Mouse (Mus musculus): ENCODE measurements around the gene Insl3. TPM values are rescaled to one million over a fixed set of nuclear protein-coding genes. Genes with fewer than 3 reads are reported as not detected.
"Not testable (repeated sequence)": the region's sequence is repeated elsewhere in the genome, so short reads cannot be mapped to it uniquely, and the experiment has no call there.

The Insl3 gene
- polyA plus RNA-seq, 1 experiment from 2014 or later = 1.7 TPM

DNA sequence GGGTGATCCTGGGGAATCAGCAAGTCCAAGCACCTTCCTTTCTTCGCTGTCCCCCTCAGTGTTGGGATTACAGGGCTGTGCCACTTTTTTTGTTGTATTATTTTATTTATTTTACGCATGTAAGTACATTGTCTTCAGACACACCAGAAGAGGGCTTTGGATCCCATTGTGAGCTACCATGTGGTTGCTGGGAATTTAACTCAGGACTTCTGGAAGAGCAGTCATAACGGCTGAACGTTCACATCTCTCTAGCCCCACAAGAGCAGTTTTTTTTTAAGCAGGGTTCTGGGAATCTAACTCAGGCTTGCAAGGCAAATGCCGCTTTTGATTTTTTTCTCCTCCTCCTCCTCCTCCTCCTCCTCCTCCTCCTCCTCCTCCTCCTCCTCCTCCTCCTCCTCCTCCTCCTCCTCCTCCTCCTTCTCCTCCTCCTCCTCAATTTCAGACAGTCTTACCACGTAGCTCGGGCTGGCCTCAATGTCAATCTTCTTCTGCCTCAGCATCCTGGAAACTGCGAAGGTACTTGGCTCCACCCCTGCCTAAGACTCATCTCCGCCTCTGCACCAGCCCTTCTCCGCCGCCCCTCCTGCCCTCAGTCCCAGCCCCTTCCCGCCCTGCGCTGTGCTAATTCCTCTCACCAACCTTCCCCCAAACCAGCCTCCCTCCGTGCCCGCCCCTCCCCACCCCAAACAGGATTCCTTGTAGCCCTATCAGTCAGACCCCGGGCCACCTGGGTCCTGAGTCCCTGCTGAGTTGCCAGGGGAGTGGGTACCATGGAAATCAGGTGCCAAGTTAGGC is 40.0 kb downstream of the Insl3 start:
- 3% methylated on average over 15 of the region's 16 CpGs for WGBS
- H3K9ac ChIP-seq = no peak overlapping the region
- no peak for ATAC-seq (replicated peaks; ENCODE audit: insufficient number of reproducible peaks, insufficient read depth, low FRiP score, low read depth)
- no peaks in the 10 kb centered on the region for H3K36me3 ChIP-seq
- peak overlapping the region; percentile 28 for H3K4me3 ChIP-seq
- H3K4me1 ChIP-seq (replicated peaks) = peaks cover 18% of the 10 kb centered on the region
- H3K27me3 ChIP-seq = peaks cover 48% of the 10 kb centered on the region
- H3K4me2 ChIP-seq = peak overlapping the region; percentile 58
- H3K27ac ChIP-seq = no peak overlapping the region
- H3K9me3 ChIP-seq (replicated peaks) = no peaks in the 10 kb centered on the region

GRCm38 (mm10) chr8:71731652-71732230 is 42.7 kb downstream of the Insl3 start:
- peaks cover 10% of the 10 kb centered on the region for H3K4me1 ChIP-seq (replicated peaks)
- H3K27ac ChIP-seq = no peak overlapping the region
- 36% methylated on average over 3 of the region's 3 CpGs for WGBS
- H3K9me3 ChIP-seq (replicated peaks) = no peaks in the 10 kb centered on the region
- peaks cover 25% of the 10 kb centered on the region for H3K27me3 ChIP-seq
- H3K4me2 ChIP-seq = no peak overlapping the region
- H3K36me3 ChIP-seq = no peaks in the 10 kb centered on the region
- H3K9ac ChIP-seq = no peak overlapping the region
- ATAC-seq (replicated peaks; ENCODE audit: insufficient number of reproducible peaks, insufficient read depth, low FRiP score, low read depth) = no peak; the same call in 1 of the 2 replicates
- no peak overlapping the region for H3K4me3 ChIP-seq

GRCm38 (mm10) chr8:71738316-71738715 is 49.3 kb downstream of the Insl3 start:
- not testable (repeated sequence) for H3K9ac ChIP-seq; H3K9me3 ChIP-seq (replicated peaks); ATAC-seq (replicated peaks; ENCODE audit: insufficient number of reproducible peaks, insufficient read depth, low FRiP score, low read depth); H3K27me3 ChIP-seq; H3K4me1 ChIP-seq (replicated peaks); H3K4me3 ChIP-seq; H3K36me3 ChIP-seq; H3K27ac ChIP-seq; H3K4me2 ChIP-seq

Other genes with a start within 250 kb of the Insl3 start
- gene Abhd8, start 225.6 kb upstream of the Insl3 start, polyA plus RNA-seq (2015; fragmentation: Nextera tagmentation; extraction: Ambion mirVana) = 34.6 and 45.0 TPM in 2 replicates
- 149 and 188 TPM in 2 replicates for gene Mrpl34, start 224.3 kb upstream of the Insl3 start, polyA plus RNA-seq (2015; fragmentation: Nextera tagmentation; extraction: Ambion mirVana)
- 68.4 and 84.1 TPM in 2 replicates for gene Dda1, start 220.0 kb upstream of the Insl3 start, polyA plus RNA-seq (2015; fragmentation: Nextera tagmentation; extraction: Ambion mirVana)
- 0.81 and 1.9 TPM in 2 replicates for gene Ano8, start 203.3 kb upstream of the Insl3 start, polyA plus RNA-seq (2015; fragmentation: Nextera tagmentation; extraction: Ambion mirVana)
- gene Gtpbp3, start 201.1 kb upstream of the Insl3 start, polyA plus RNA-seq (2015; fragmentation: Nextera tagmentation; extraction: Ambion mirVana) = 10.5 and 11.8 TPM in 2 replicates
- gene Plvap, start 177.5 kb upstream of the Insl3 start, polyA plus RNA-seq (2015; fragmentation: Nextera tagmentation; extraction: Ambion mirVana) = 87.2 and 113 TPM in 2 replicates
- gene Ccdc194, start 163.5 kb upstream of the Insl3 start, polyA plus RNA-seq (2015; fragmentation: Nextera tagmentation; extraction: Ambion mirVana) = 0.30 and 0.48 TPM in 2 replicates
- 34.6 and 45.1 TPM in 2 replicates for gene Bst2, start 151.8 kb upstream of the Insl3 start, polyA plus RNA-seq (2015; fragmentation: Nextera tagmentation; extraction: Ambion mirVana)
- 51.1 and 65.2 TPM in 2 replicates for gene Mvb12a, start 146.3 kb upstream of the Insl3 start, polyA plus RNA-seq (2015; fragmentation: Nextera tagmentation; extraction: Ambion mirVana)
- 0.42 and 1.1 TPM in 2 replicates for gene Tmem221, start 130.3 kb upstream of the Insl3 start, polyA plus RNA-seq (2015; fragmentation: Nextera tagmentation; extraction: Ambion mirVana)
- gene Nxnl1, start 122.6 kb upstream of the Insl3 start, polyA plus RNA-seq (2015; fragmentation: Nextera tagmentation; extraction: Ambion mirVana) = 0.08 TPM in 1 of 2 replicates, not detected in the other
- 18.8 and 27.8 TPM in 2 replicates for gene Slc27a1, start 120.3 kb upstream of the Insl3 start, polyA plus RNA-seq (2015; fragmentation: Nextera tagmentation; extraction: Ambion mirVana)
- 159 and 171 TPM in 2 replicates for gene Pgls, start 97.0 kb upstream of the Insl3 start, polyA plus RNA-seq (2015; fragmentation: Nextera tagmentation; extraction: Ambion mirVana)
- 2.1 and 3.1 TPM in 2 replicates for gene Fam129c, start 91.6 kb upstream of the Insl3 start, polyA plus RNA-seq (2015; fragmentation: Nextera tagmentation; extraction: Ambion mirVana)
- gene Colgalt1, start 78.2 kb upstream of the Insl3 start, polyA plus RNA-seq (2015; fragmentation: Nextera tagmentation; extraction: Ambion mirVana) = 50.4 and 64.5 TPM in 2 replicates
- gene Unc13a, start 17.5 kb upstream of the Insl3 start, polyA plus RNA-seq (2015; fragmentation: Nextera tagmentation; extraction: Ambion mirVana) = 0.49 and 0.75 TPM in 2 replicates
- 6.9 and 11.4 TPM in 2 replicates for gene Jak3, start 12.9 kb upstream of the Insl3 start, polyA plus RNA-seq (2015; fragmentation: Nextera tagmentation; extraction: Ambion mirVana)
- gene B3gnt3, start 12.6 kb downstream of the Insl3 start, polyA plus RNA-seq (2015; fragmentation: Nextera tagmentation; extraction: Ambion mirVana) = 3.4 and 4.0 TPM in 2 replicates
- 1.9 and 13.2 TPM in 2 replicates for gene Fcho1, start 36.5 kb downstream of the Insl3 start, polyA plus RNA-seq (2015; fragmentation: Nextera tagmentation; extraction: Ambion mirVana)
- gene Zfp709, start 192.8 kb downstream of the Insl3 start, polyA plus RNA-seq (2015; fragmentation: Nextera tagmentation; extraction: Ambion mirVana) = 3.7 and 5.7 TPM in 2 replicates
- 2.2 and 2.7 TPM in 2 replicates for gene Zfp882, start 219.4 kb downstream of the Insl3 start, polyA plus RNA-seq (2015; fragmentation: Nextera tagmentation; extraction: Ambion mirVana)
- gene Zfp617, start 219.4 kb downstream of the Insl3 start, polyA plus RNA-seq (2015; fragmentation: Nextera tagmentation; extraction: Ambion mirVana) = 22.3 and 23.3 TPM in 2 replicates